Mouse (Mus musculus) brain, embryonic 14.5 days (tissue): ENCODE results near the gene 1190002N15Rik. TPM values are rescaled to one million over a fixed set of nuclear protein-coding genes. Genes with fewer than 3 reads are reported as not detected.

Experiments used
- DNase-seq: peaks from one replicate; pipeline ENCODE4 v3.0.0-alpha.2; 2011; ENCODE audit warnings: low read depth
- CTCF ChIP-seq: fragments of 200-500 bp; IDR thresholded peaks from 2 replicates; pipeline ENCODE4 v1.5.1; 2012; ENCODE audit warnings: inconsistent platforms, mild to moderate bottlenecking, moderate library complexity, borderline replicate concordance; ENCODE audit not compliant: insufficient read depth, insufficient read length; ENCODE audit errors: extremely low read depth
- POLR2A ChIP-seq: fragments of 200-500 bp; IDR thresholded peaks from 2 replicates; pipeline ENCODE4 v1.6.1; 2012; ENCODE audit warnings: mild to moderate bottlenecking, inconsistent platforms, borderline replicate concordance; ENCODE audit not compliant: poor library complexity, insufficient read depth, insufficient read length, severe bottlenecking; ENCODE audit errors: extremely low read depth
- polyA plus RNA-seq: library from polyadenylated mRNA; depleted of rRNA; stranded (reverse); fragments of >200 nt; gene quantifications from 2 replicates; pipeline ENCODE4 v1.2.3, GENCODE M21; 2012

The 1190002N15Rik gene
- polyA plus RNA-seq, 1 experiment = 31.0 TPM

DNA sequence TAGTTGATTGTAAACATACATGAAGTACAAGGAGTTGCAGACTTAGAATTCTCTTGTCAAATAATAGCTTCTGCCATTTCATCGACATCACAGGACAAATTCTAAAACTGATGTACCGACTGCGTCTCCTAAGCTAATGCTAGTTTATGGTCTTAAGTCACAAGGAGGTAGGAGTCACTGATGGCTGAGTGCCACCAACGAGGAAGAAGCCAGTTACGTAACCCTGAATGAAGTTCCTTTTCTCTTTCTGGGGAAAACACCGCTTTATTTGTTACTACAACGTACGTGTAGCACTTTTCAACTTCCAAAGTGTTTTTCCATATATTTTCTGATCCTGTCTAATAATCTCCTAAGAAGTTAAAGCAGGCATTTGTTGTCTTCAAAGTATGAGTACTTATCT, 25.6 kb downstream of the 1190002N15Rik start:
- no peak for TF ChIP-seq POLR2A
- TF ChIP-seq CTCF = no peak
- no peak for DNase-seq

DNA sequence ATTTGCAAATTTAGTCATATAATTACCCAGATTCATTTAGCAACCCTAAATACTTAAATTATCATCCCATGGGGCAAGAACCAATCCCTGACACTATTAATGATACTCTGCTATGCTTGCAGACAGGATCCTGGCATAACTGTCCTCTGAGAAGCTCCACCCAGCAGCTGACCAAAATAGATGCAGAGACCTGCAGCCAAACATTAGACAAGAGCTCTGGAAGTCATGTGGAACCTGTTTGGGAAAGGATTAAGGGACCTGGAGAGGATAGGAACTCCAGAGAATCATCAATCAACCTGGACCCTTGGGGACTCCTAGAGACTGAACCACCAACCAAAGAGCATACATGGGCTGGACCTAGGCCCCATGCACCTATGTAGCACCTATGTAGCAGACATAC, 26.7 kb downstream of the 1190002N15Rik start:
- TF ChIP-seq CTCF (no peak), POLR2A (no peak)
- DNase-seq = no peak

DNA sequence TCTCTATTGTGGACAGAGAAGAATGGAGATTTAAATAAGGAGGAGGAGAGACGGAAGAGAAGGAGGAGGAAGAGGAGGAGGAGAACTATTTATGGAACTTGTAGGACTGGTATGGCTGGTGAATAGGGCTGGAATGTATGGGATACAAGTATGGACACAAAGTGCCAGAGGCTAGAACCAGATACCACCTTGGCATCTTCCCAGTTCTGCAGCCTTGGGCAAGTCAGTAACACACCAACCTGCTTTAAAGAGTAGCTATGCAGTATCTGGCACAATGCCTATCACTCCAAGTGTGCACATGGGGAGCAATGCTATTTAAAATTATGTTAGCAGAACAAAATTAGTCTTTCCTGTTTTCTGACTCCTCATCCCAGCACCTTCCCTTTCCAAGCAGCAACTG, 30.9 kb downstream of the 1190002N15Rik start:
- TF ChIP-seq CTCF = no peak
- no peak for TF ChIP-seq POLR2A
- no peak for DNase-seq

DNA sequence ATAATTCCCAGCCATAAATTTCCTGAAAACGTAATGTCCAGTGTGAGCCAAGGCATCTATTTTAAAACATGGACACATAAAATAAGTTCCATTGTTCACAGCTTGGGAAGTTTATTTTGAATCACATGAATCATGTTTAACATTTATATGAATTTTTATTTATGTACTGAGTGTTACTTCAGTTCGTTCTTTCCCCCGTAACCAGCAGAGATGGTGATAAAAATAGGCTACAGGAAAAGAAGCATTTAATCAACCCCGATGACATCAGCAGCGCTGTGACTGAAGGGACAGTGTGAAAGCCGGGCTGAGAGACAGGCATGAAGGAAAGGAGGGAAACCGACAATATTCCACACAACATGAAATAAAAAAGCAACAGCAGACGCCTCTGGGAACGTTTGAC, 46.4 kb downstream of the 1190002N15Rik start:
- TF ChIP-seq POLR2A (no peak), CTCF (no peak)
- no peak for DNase-seq

DNA sequence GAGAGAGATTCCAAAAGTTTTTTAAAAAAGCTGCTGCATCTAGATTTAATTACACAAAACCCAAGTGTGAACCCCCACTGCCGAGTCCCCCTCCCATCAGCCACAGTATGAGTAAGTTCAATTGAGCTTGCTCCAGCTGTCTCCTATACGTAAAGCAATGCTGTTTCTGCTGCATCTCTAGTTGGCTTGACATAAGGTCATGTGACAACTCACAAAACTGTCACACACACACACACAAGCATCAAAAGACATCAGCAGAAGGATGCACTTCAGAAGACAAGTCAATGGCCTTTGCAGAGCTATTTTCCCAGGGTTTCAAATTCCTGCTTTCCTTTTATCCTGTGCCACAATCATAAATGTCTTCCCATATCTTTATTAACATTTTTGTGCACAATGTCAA, 49.9 kb downstream of the 1190002N15Rik start:
- no peak for TF ChIP-seq POLR2A
- TF ChIP-seq CTCF = no peak
- no peak for DNase-seq

DNA sequence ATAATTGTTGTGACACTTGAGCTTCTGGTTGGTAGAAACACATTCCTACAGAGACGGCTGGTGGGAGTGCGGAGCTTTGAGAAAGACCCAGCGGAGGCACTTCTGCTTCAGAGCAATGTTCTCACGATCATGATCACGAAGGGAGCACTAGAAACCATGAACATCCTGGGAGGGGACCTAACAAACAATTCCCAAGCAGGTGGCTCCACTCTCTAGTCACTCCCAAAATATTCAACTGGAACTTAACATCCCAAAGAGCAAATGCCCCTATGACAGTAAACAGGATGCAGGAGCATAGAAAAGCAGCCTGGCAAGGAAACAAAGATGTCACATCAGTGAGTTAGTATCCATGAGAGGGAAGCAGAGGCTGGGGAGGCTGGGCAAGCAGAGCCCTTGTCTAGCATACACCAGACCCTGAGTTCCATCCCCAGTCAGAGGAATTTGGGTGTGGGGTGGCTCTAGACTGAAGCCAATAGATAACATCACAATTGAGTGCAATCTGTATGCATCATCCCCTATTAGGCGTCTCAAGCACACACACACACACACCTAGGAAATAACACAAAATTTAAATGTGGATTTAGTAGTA, 54.5 kb downstream of the 1190002N15Rik start:
- peak; percentile 35 for DNase-seq
- TF ChIP-seq POLR2A (no peak), CTCF (no peak)

DNA sequence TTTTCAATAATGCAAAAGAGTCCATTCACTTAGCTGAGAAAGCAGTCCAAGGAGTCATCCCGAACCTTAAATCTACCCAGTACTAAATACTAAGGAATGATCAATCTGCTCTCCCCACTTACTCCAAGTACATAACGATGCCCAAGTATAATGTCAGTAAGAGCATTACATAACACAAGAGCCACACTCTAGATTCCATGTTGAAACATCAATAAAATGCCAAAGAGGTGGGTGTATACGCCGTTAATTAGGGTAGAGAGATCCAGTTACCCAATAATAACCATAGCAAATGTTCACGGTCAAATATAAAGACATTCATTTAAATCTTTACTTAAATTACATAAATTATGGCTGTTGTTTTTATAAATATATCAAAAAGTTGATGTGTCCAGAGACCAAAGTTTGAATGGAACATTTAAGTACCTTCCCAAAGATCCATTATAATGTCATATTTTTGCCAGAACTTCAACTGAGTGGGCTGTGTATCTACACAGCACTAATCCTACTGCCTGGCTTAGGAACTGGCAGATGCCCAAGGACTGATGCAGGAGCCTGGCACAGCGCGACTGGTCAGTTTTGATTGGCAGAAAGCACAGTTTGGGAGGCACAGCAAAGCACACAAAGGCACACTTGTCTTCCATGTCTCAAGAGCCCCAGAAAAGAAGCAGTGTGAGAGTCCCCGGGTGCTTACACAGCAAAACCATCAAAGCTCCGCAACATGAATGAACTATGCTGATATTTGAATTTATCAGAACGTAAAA, 55.5 kb downstream of the 1190002N15Rik start:
- TF ChIP-seq POLR2A (no peak), CTCF (no peak)
- DNase-seq = peak; percentile 94

DNA sequence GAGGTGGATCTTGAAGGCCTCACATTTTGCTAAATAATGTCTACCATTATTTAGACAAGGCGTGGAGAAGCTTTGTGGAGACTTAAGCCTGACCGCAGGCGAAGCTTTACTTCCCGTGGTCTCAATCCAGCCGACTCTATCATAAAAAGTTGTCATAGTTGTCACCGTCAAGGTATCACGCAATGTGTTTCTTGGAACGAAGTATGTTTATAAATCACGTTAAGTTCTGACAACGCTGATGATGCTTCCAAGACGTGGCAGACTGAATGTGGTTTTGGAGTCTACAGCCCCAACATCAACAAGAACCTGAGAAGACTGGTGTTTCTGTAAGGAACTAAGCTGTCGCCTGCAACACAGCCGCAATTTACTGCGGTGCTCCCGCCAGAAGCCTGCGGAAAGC, 56.8 kb downstream of the 1190002N15Rik start:
- TF ChIP-seq CTCF (no peak), POLR2A (no peak)
- peak; percentile 35 for DNase-seq

DNA sequence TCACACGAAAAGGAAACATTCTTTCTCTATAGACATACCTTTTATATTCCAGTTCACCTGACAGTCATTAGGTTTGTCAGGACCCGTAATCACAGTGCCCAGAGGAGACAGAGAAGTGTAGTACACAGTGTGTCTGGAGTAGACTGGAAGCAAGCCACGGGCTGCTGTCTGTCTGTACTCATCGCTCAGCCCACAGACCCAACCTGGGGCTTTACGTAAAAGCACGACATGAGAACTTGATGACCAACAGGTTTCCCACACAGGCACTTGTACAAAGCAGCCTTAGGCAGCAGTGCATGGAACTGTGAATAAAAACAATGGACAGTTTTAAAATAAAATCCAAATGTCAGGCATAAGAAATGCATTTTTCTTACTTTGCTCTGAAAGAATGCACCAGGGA, 58.5 kb downstream of the 1190002N15Rik start:
- TF ChIP-seq POLR2A = no peak
- TF ChIP-seq CTCF = no peak
- DNase-seq = no peak

DNA sequence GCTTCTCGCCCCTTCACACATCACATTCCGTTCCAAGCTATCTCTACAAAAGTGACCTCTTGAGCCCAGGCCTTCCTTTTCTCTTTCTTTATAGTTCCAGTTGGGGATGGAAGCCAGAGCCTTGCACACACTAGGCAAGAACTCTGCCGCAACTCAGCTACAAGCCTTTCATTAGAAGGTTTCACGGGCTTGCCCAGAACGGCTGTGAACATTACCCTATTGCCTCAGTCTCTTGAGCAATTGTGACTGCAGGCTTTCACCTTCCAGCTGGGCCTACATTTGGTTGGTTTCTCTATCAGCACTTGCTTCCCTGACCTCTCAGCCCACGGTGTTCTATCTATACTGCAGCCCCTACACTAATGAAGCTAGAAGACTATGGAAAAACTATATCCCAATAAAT, 58.9 kb downstream of the 1190002N15Rik start:
- no peak for DNase-seq
- TF ChIP-seq CTCF (no peak), POLR2A (no peak)

DNA sequence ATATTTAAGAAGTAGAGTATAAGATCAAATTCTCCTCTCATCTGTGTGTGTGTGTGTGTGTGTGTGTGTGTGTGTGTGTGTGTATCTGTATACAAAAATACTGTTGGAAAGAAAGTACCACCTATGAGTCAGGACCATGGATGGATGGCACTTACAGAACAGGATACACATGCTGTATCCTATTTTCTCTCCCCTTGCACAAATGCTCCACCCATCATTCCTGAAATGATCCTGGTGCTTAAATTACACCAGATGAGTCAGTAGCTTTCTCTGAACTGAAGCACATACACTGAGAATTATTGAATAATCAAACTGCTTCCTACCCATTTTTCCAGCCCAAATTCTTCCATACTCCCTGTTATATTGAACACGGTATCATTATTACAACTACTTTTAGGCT, 61.9 kb downstream of the 1190002N15Rik start:
- DNase-seq = no peak
- no peak for TF ChIP-seq POLR2A
- no peak for TF ChIP-seq CTCF

DNA sequence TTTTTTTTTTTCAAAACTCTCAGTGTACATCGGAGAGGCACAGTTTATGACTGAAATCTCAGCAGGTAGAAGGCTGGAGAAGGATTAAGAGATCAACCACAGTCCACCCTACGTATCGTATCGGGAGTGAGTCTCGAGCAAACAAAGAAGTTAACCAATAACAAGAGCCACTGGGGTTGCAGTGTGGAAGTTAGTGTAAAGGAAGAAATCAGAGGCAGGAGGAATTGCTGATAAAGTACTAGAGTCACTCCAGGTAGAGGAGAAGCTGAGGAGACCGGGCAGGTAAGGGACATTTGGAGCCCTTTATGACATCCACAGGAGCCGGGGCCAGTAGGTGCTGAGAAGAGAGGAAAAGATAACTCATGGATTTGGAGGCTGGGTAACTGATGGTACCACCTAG, 64.0 kb downstream of the 1190002N15Rik start:
- no peak for DNase-seq
- TF ChIP-seq POLR2A = no peak
- TF ChIP-seq CTCF = no peak
